Mouse (Mus musculus) lung, embryonic 15.5 days (tissue): ENCODE measurements around the gene Nudt3. TPM values are rescaled to one million over a fixed set of nuclear protein-coding genes. Genes with fewer than 3 reads are reported as not detected.

Source experiments
- polyA plus RNA-seq: library from polyadenylated mRNA; unstranded; fragments of >200 nt; fragmentation: Nextera tagmentation; extraction: Ambion mirVana; gene quantifications from 2 replicates; pipeline ENCODE4 v1.2.1, GENCODE M21; 2015

The Nudt3 gene
- polyA plus RNA-seq, 1 experiment from 2014 or later, result 95.9 TPM

Other genes with a start within 250 kb of the Nudt3 start
- gene Grm4, start 102.1 kb downstream of the Nudt3 start, polyA plus RNA-seq, result 0.06 and 0.07 TPM in 2 replicates
- 238 and 240 TPM in 2 replicates for gene Hmga1, start 67.0 kb downstream of the Nudt3 start, polyA plus RNA-seq
- gene AI413582, start 57.7 kb downstream of the Nudt3 start, polyA plus RNA-seq, result 20.1 and 21.4 TPM in 2 replicates
- not detected in 2 replicates for gene RPS10-NUDT3, start 11.7 kb upstream of the Nudt3 start, polyA plus RNA-seq
- 868 and 923 TPM in 2 replicates for gene Rps10, start 13.2 kb upstream of the Nudt3 start, polyA plus RNA-seq
- gene Pacsin1, start 32.0 kb upstream of the Nudt3 start, polyA plus RNA-seq, result 0.61 and 0.93 TPM in 2 replicates
- gene Spdef, start 105.5 kb upstream of the Nudt3 start, polyA plus RNA-seq, result 1.7 and 2.2 TPM in 2 replicates
- gene D17Wsu92e, start 197.2 kb upstream of the Nudt3 start, polyA plus RNA-seq, result 15.9 and 16.8 TPM in 2 replicates
- gene Snrpc, start 214.7 kb upstream of the Nudt3 start, polyA plus RNA-seq, result 320 and 343 TPM in 2 replicates
- gene Uhrf1bp1, start 232.9 kb upstream of the Nudt3 start, polyA plus RNA-seq, result 3.5 and 4.8 TPM in 2 replicates